Mouse (Mus musculus) lung, postnatal 0 days (tissue): ENCODE results near the gene Ppara.

ENCODE experiments used
- CTCF ChIP-seq: IDR thresholded peaks from 2 replicates; pipeline ENCODE4 v1.5.1; 2016; ENCODE audit warnings: antibody characterized with exemption, mild to moderate bottlenecking
- EP300 ChIP-seq: IDR thresholded peaks from 2 replicates; pipeline ENCODE4 v1.6.1; 2016; ENCODE audit warnings: antibody characterized with exemption, mild to moderate bottlenecking, control low read depth

GRCm38 (mm10) chr15:85705566-85706332 is 29.0 kb upstream of the Ppara start:
- no peak for TF ChIP-seq CTCF
- TF ChIP-seq EP300: no peak
